Mouse (Mus musculus): Measurements from ENCODE around the gene Lypd6b. TPM values are rescaled to one million over a fixed set of nuclear protein-coding genes. Genes with fewer than 3 reads are reported as not detected.

Gene Lypd6b
- total RNA-seq, 2 experiments from 2014 or later = 2.9 to 3.6 TPM

- no peak for DNase-seq
Observed at GRCm38 (mm10) chr2:49825588-49825987, 38.1 kb downstream of the Lypd6b start.

DNA sequence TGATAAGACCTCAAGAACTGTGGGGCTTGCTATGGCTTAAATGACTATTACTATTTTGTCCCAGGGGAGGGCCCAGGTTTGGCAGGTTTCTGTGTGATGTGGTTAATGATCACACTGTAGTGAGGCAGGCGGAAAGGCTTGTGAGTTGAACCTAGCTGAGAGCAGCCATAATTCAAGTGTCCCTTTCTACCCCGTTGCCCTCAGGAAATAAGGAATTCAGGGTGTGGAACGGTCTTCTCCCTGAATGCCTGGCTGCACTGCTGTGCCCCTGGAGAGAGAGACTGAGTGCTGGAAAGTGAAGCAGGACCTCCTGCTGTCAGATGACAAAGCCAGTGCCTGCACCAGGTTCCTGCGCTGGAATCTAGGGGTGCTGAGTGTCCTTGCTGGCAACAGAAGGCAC, 40.3 kb downstream of the Lypd6b start:
- DNase-seq = no peak

DNA sequence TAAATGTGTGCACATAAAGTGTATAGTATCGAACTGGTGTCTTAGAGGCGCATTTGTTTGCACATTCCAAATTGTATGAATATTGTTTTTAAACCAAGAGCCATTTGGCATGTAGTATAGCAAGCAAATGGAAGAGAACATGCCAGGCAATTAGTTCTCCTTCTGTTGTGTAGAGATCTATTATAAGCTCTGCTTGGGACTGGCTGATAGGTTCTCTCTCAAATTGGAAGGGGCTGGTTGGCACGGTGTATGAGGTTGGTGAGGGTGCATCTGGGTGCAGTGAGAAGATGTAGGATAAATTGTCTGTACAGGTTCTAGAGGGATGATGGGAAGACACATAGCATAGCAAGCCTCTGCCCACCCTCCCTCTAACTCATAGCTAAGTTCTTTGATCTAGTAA, 42.9 kb downstream of the Lypd6b start:
- DNase-seq = no peak

GRCm38 (mm10) chr2:49832277-49832803, 44.9 kb downstream of the Lypd6b start:
- DNase-seq = no peak

GRCm38 (mm10) chr2:49837454-49838059, 50.1 kb downstream of the Lypd6b start:
- peak; percentile 8 to 12 for DNase-seq

DNA sequence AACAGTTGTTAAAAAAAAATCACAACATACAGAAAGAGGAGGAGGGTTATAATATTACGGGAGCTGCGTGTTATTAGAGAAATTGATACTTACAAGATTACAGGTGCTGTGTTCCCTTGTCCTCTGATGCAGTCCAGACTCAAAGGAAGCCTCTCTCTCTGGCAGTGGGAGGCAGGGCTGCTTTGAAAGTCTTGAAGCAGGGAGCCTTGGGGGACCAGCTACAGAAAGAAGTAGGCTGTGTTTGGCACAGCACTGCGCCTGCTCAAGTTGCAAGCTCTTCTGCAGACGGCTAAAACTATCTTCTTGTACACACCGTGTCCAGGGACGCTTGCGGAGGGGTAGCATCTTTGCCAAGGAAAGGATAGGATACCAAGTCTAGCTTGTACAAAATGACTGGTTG, 51.1 kb downstream of the Lypd6b start:
- peak in 1 of 2 experiments; percentile 14 for DNase-seq

DNA sequence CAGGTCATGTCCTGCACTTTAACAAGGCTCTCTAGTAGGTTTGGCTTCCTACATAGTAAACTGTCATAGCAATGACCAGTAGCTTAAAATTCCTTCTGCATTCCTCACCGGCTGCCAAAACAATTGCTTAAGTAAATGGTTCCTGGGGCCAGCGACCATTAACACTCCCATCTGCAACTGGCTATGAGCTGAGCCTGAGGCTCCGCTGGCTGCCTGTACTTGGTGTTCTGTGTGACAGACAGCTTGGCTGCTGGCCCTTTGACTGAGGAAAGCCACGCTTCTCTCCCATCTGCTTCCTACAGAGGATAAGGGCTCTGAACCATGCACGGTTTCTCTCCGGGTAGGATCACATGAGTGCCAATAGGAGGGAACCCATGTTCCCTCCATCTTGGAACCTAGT, 53.1 kb downstream of the Lypd6b start:
- DNase-seq = peak; percentile 24 to 34

GRCm38 (mm10) chr2:49841089-49841488, 53.6 kb downstream of the Lypd6b start:
- no peak for DNase-seq

GRCm38 (mm10) chr2:49845104-49845503, 57.6 kb downstream of the Lypd6b start:
- no peak for DNase-seq

DNA sequence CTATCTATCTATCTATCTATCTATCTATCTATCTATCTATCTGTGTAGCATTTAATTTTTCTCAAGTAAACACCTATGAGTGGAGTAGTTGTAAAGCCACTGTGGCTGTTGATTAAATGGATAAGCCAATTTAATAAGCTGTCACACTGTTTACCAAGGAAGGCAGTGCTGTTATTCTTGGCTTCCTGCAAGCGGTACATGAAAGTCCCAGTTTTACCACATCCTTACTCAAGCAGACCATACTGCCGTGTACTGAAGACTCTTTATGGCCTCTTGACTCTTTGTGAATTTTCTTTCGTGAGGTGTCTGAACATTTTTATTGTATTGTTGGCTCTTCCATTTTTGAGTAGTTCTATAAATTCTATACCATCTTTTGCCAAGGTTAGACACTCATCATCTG, 58.6 kb downstream of the Lypd6b start:
- no peak for DNase-seq

DNA sequence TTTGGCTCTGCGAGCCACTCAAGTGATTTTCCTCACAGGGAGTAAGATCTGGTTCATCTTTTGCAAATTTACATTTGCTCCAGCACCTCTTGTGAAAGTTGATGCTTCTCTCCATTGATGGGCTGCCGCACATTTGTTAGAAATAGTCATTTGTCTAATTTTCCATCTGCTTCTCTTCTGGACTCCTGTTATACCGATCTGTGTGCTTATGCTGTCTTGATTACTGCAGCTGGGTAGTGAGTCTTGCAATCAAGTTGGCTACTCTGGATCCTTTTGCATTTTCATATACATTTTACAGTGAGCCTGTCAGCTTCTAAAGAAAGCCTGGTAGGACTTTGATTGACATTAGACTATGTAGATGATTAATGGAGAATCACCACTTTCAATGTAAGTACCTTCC, 59.4 kb downstream of the Lypd6b start:
- DNase-seq = no peak

DNA sequence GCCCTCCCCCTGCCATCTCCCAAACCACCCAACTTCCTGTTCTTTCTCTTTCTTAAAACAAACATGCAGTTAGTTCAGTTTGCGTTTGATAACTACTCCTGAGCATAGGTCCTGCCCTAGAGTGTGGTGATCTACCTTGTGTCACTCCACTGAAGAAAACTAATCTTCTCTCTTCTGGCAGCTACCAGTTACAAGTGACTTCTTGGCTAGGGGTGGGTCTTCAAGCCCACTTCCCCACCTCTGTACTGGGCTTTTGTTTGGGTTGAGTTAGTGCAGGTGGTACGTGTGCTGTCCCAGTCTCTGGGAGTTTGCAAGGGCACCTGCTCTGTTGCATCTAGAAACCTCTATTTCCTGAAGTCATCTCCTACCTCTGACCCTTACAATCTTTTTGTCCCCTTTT, 60.3 kb downstream of the Lypd6b start:
- no peak for DNase-seq

GRCm38 (mm10) chr2:49849771-49850170, 62.3 kb downstream of the Lypd6b start:
- DNase-seq = no peak

DNA sequence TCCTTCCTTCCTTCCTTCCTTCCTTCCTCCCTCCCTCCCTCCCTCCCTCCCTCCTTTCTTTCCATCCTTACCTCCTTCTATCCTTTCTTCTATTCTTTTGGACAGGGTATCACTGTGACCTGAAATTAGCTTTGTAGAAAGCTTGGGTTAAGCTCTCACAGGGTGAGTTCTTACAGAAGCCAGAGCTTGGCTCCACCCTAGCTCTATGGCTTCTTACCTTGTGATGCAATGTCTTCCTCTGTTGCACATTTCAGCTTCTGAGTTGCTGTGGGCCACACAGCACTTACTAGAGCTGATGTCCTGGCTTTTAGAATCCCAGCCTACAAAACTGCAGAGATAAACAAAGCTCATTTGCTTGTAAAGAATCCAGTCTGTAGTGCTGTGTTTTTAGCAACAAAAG, 64.5 kb downstream of the Lypd6b start:
- no peak for DNase-seq

GRCm38 (mm10) chr2:49856161-49856564, 68.7 kb downstream of the Lypd6b start:
- no peak for DNase-seq

GRCm38 (mm10) chr2:49856584-49856983, 69.1 kb downstream of the Lypd6b start:
- no peak for DNase-seq

DNA sequence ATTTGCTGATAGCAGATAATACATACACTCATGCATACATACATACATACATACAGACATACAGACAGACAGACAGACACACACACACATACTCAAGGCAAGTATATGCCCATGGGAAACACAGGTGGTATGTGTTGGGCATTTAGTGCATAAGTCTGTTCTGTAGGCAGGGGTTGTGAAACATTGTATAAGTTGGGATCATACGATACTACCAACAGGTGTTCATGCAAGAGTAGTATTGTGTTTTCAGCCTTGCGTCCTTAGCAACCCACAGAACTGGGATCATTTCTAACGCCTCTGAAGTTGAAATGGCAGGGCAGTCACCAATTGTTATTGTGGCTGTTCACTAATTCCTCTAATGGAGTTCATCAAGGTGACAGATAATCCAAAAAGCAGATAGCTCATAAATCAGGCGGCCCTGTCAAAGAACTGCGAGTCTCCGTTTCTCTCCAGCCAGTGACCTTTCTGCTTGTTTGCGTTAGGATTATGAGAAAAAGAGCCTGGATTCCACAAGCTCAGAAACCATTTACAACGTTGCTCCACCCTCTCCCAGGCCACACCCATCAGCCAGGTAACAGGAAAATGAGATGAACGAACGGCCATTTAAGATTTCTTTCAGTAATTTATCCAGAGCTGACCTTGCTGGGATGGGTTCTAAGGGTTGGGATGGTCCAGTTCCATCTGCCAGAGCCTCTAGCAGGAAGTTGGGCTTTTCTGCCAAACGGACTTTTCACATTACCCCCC, 72.9 kb downstream of the Lypd6b start:
- no peak for DNase-seq

DNA sequence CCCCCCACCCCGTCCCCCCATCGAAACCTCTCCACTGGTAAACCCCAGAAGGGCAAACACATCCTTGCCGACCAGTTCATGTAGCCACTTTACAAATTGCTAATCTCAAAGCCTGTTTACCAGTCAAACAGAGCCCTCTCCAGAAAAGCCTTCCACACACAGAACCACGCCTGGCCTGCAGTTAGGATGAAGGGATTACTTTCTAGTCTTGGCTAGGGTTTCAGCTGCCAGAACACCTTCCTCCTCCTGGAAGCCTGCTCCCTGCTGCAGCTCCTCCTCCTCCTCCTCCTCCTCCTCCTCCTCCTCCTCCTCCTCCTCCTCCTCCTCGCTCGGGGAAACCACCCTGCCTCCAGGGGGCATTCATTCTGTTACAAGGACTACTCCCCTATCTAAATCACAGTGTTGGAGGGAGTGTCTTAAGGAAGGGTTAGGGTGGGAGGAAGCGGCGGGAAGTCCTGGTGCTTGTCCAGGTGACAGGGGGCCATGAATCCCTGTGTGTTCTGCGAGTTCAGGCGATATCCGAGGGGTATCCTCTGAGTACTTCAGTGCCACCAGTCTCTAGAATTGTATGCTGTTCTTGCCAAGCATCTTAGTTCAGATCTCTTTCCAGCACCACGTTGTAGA, 73.6 kb downstream of the Lypd6b start:
- DNase-seq = no peak

- DNase-seq = no peak
Observed at GRCm38 (mm10) chr2:49861658-49862057, 74.2 kb downstream of the Lypd6b start.

DNA sequence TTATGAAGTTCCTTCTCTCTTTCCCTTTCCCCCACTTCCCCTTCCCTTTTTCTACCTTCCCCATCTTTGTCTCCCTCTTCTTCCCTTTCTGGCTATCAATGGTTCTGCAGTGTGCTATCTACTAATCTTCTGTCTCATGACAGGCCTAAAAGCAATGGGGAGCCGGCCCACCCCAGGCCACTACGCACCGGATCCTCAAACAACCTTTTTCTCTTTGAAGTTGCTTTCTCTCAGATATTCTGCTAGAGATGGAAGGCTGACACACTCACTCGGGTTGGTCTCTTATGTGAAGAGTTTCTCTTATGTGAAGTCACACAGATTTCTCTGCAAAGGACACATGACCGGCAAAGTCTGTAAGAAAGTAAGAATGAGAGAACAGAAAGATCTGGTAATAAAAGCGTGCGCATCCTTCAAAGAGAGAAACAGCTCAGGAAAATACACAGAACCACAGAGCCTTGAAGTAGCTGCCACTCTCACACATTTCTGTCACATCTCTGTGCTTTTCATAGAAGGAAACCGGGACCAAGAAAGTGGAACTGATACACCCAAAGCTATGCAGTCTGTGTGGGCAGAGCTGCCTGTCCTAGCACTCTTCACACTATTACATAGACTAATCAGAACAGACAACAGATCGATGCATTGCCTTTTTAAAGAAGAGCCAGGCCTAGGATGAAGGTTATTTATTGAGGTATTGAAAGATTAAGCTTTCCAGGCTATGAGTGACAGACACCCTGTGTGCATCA, 80.8 kb downstream of the Lypd6b start:
- no peak for DNase-seq

- peak; percentile 30 to 48 for DNase-seq
Observed at GRCm38 (mm10) chr2:49869044-49869443, 81.6 kb downstream of the Lypd6b start.

- no peak for DNase-seq
Observed at GRCm38 (mm10) chr2:49869782-49870514, 82.5 kb downstream of the Lypd6b start.
